Mouse (Mus musculus): Measurements from ENCODE around the gene Ube2q1.
A peak's percentile ranks its signal among the peaks of the same experiment; 100 is the strongest.

GRCm38 (mm10) chr3:89727028-89727427 is 46.4 kb upstream of the Ube2q1 start:
- no peak for TF ChIP-seq MYOD1 (IDR thresholded peaks at IDR 0.05; ENCODE audit: control insufficient read depth, insufficient read length, low read depth)
- peak; percentile 31 for TF ChIP-seq CTCF (IDR thresholded peaks at IDR 0.05; ENCODE audit: control insufficient read depth, insufficient read depth, insufficient read length)
- TF ChIP-seq CEBPB (IDR thresholded peaks at IDR 0.05; ENCODE audit: low read depth) = no peak
- TF ChIP-seq MAX (IDR thresholded peaks at IDR 0.05) = no peak
- TF ChIP-seq MYOG (IDR thresholded peaks at IDR 0.05; ENCODE audit: control insufficient read depth, extremely low read depth, insufficient read length) = no peak
